Mouse (Mus musculus) forebrain, embryonic 10.5 days (tissue): ENCODE results near the gene Ksr2. TPM values are rescaled to one million over a fixed set of nuclear protein-coding genes. Genes with fewer than 3 reads are reported as not detected.

ENCODE experiments used
- DNase-seq: peaks from one replicate; pipeline ENCODE4 v3.0.0-alpha.2; 2017; ENCODE audit warnings: low spot score; ENCODE audit errors: extremely low spot score
- H3K27ac ChIP-seq: fragments of 300-500 bp; sonication (generic); 2 replicates; pipeline ENCODE4 v1.5.1; 2016; ENCODE audit warnings: mild to moderate bottlenecking
- H3K27me3 ChIP-seq: fragments of 300-500 bp; sonication (generic); 2 replicates; pipeline ENCODE4 v1.6.1; 2016; ENCODE audit warnings: mild to moderate bottlenecking; ENCODE audit not compliant: poor library complexity, severe bottlenecking
- H3K36me3 ChIP-seq: fragments of 300-500 bp; sonication (generic); replicated peaks from 2 replicates; pipeline ENCODE4 v1.6.1; 2016; ENCODE audit warnings: mild to moderate bottlenecking, moderate library complexity
- H3K4me1 ChIP-seq: fragments of 300-500 bp; sonication (generic); 2 replicates; pipeline ENCODE4 v1.6.1; 2016
- H3K4me3 ChIP-seq: fragments of 300-500 bp; sonication (generic); 2 replicates; pipeline ENCODE4 v1.5.1; 2016; ENCODE audit warnings: mild to moderate bottlenecking, moderate library complexity
- H3K9me3 ChIP-seq: fragments of 300-500 bp; sonication (generic); 2 replicates; pipeline ENCODE4 v1.6.1; 2016; ENCODE audit warnings: mild to moderate bottlenecking, moderate library complexity
- WGBS: fragments of 180-500 bp; shearing (Covaris S2); methylation state at CpG from one replicate; pipeline ENCODE4 v1.1.7; 2016; 5-methylcytosine and 5-hydroxymethylcytosine counted together
- polyA plus RNA-seq: library from polyadenylated mRNA; unstranded; fragments of >200 nt; fragmentation: Nextera tagmentation; extraction: Ambion mirVana; gene quantifications from 2 replicates; pipeline ENCODE4 v1.2.1, GENCODE M21; 2016

Ksr2 gene
- polyA plus RNA-seq, 1 experiment from 2014 or later, result 0.40 TPM

DNA sequence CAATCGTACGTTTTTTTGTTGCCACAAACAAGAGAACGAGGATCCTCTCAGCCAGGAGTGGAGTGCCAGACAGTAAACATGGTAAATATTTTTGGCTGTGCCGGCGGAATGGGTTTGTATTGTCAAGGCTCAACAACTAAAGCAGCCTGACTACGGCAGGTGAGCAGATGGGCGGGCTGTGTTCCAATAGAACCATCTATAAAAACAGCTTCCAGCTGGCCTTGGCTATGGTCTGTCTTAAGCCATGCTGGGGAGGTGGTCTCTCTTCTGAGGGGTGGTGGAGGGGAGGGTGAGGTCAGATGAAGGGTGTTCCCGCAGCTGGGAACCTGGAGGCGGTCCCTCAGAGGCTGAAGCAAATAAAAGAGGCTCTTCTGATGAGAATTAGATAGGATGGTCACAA, 142.8 kb downstream of the Ksr2 start:
- no peaks in the 10 kb centered on the region for H3K36me3 ChIP-seq
- WGBS, result 91% methylated on average over 9 of the region's 9 CpGs
- DNase-seq, result no peak
- H3K9me3 ChIP-seq, result peaks cover 9% of the 10 kb centered on the region; the same call in 1 of the 2 replicates
- H3K4me1 ChIP-seq, result no peaks in the 10 kb centered on the region
- no peaks in the 10 kb centered on the region for H3K27me3 ChIP-seq
- no peak overlapping the region for H3K4me3 ChIP-seq
- H3K27ac ChIP-seq, result no peak overlapping the region

DNA sequence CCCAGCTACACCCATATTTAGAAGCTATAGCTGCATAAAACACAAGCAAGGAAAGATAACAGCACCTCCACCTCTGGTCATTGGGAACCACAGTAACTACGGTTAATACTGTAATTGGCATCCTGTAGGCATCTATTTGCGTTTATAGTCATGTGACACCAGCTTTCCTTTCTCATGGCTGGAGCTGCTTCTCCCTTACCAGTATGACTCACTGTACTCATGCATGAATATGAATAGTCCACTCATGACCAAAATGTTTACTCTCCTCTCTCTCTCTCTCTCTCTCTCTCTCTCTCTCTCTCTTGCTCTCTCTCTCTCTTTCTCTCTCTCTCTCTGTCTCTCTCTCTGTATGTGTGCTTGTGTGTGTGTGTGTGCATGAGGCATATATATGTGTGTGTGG, 147.3 kb downstream of the Ksr2 start:
- 89% methylated on average over 2 of the region's 2 CpGs for WGBS
- H3K9me3 ChIP-seq, result no peaks in the 10 kb centered on the region

DNA sequence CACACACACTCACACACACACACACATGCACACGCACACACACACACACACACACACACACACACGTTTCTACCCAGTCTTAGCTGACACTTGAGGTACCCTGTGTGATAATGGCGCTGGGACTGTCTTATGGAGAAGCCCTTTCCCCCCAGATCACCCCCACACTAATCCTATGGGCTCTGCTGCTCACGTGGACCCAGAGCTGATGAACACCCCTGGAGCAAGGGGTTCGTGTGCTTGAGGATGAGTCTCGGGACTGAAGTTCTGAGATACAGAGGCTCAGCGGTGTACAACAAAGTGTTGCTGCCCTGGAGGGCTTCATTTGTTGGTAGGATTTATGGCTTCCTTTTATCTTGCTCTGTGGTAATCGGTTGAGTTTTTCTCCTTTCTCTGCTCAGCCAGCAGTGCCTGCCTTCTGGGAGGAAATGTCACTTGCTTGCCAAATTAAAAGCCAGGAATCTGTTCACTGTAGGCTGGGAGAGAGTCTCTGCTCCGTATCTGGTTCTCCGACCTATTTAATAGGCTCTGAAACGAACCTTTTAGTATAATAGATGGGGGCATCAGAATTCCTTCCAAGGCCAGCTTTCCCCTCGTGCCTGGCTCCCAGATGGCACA, 152.4 kb downstream of the Ksr2 start:
- no peaks in the 10 kb centered on the region for H3K4me1 ChIP-seq
- no peaks in the 10 kb centered on the region for H3K9me3 ChIP-seq
- H3K36me3 ChIP-seq, result no peaks in the 10 kb centered on the region
- 79% methylated on average over 12 of the region's 12 CpGs for WGBS
- DNase-seq, result no peak
- no peak overlapping the region for H3K27ac ChIP-seq
- no peak overlapping the region for H3K4me3 ChIP-seq
- no peaks in the 10 kb centered on the region for H3K27me3 ChIP-seq

More for the DNA sequence above, 147.3 kb downstream of the Ksr2 start:
- no peak overlapping the region for H3K4me3 ChIP-seq
- H3K4me1 ChIP-seq, result no peaks in the 10 kb centered on the region
- no peaks in the 10 kb centered on the region for H3K36me3 ChIP-seq
- H3K27me3 ChIP-seq, result no peaks in the 10 kb centered on the region
- no peak overlapping the region for H3K27ac ChIP-seq
- DNase-seq, result no peak

DNA sequence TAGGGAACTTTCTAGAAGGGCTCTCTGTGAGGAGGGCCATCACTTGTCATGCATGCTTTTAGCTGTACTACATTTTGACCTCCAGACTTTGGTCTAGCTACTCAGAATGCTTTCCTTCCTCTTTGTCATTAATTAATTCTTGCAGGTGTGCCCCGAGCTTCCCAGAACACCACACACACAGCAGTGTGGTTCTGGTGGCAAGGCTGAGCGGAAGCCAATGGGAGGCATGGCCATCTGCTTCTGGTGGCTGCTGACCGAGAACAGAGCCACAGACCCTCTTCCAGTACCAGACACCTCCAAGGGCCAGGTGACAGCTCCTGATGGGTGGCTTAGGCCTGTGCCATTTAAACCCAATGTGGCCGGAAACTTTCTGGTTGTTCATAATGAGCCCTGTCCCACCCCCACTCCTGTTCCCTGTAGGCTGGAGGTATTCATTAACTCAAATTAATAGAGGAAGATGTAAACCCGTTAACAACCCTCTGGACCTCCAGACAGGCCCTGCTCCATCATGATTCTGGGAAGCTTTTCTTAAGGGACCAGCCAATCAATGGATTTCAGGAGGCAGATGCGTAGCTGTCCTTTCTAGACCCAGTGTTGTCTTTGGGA, 155.5 kb downstream of the Ksr2 start:
- Histone ChIP-seq H3K27me3 (no peaks in the 10 kb centered on the region), H3K4me3 (no peak overlapping the region), H3K27ac (no peak overlapping the region), H3K36me3 (no peaks in the 10 kb centered on the region), H3K4me1 (no peaks in the 10 kb centered on the region), H3K9me3 (no peaks in the 10 kb centered on the region; the same call in 1 of the 2 replicates)
- DNase-seq, result no peak
- 80% methylated on average over 6 of the region's 6 CpGs for WGBS

DNA sequence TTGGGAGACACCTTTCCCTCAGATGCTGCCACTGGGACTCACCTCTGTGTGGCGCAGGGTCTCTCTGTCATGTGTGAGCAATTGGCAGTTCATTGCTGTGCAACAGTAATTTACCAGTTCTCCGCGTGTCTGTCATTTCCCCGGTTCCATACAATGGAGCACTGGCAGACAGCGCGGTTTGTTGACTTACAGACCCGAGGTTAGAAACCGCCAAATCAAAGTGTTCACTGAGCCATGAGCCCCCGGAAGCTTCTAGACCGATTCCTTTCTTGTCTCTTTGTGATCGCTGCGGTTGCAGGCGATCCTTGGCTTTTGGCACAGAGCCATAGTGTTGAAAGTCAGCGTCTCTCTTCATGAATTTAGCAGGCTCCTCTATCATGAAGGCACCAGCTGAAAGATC, 158.6 kb downstream of the Ksr2 start:
- Histone ChIP-seq H3K27me3 (no peaks in the 10 kb centered on the region), H3K36me3 (no peaks in the 10 kb centered on the region), H3K9me3 (no peaks in the 10 kb centered on the region; the same call in 1 of the 2 replicates), H3K4me3 (no peak overlapping the region), H3K27ac (no peak overlapping the region), H3K4me1 (no peaks in the 10 kb centered on the region)
- 92% methylated on average over 14 of the region's 14 CpGs for WGBS
- no peak for DNase-seq

DNA sequence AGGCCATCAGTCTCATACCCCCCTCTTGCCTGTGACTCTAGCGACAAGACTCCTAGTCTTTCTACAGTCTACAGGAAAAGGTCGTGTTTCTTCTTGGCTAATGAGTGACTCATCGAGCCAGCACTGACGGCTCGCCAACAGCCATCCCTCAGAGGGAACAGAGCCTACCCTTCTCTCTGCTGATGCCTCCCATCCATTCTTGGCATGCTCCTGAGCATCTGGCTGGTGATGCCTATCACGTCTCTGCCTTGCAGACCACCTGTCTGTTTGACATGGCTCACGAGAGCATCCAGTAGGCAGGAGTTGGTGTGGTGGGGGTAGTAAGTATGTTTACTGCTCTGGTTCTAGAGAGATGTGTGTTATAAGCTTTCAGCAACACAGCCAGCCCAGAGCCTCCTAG, 161.1 kb downstream of the Ksr2 start:
- Histone ChIP-seq H3K36me3 (no peaks in the 10 kb centered on the region), H3K9me3 (no peaks in the 10 kb centered on the region; the same call in 1 of the 2 replicates), H3K27me3 (no peaks in the 10 kb centered on the region), H3K4me3 (no peak overlapping the region), H3K27ac (no peak overlapping the region), H3K4me1 (no peaks in the 10 kb centered on the region)
- WGBS, result 87% methylated on average over 7 of the region's 7 CpGs
- DNase-seq, result no peak

DNA sequence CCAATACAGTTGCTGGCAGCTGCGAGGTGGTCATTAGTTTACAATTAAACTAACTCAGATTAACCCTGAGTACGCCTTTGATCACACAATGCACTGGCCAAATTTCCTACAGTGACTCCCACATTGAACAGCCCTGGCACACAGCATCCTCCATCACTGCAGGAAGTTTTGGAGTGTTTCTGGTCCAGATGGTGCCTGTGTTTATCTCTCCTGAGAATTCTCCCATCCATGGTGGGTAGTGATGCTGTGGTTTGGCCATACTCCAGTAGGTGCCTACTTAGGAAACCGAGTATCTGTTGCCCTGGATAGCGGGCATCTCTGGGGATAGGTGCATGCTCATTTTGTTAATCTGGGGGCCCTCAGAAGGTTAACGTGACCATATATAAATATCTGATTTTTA, 163.8 kb downstream of the Ksr2 start:
- no peak overlapping the region for H3K4me3 ChIP-seq
- no peaks in the 10 kb centered on the region for H3K27me3 ChIP-seq
- H3K27ac ChIP-seq, result no peak overlapping the region
- no peaks in the 10 kb centered on the region; the same call in 1 of the 2 replicates for H3K9me3 ChIP-seq
- WGBS, result 90% methylated on average over 5 of the region's 5 CpGs
- no peaks in the 10 kb centered on the region for H3K36me3 ChIP-seq
- no peak for DNase-seq
- H3K4me1 ChIP-seq, result no peaks in the 10 kb centered on the region

DNA sequence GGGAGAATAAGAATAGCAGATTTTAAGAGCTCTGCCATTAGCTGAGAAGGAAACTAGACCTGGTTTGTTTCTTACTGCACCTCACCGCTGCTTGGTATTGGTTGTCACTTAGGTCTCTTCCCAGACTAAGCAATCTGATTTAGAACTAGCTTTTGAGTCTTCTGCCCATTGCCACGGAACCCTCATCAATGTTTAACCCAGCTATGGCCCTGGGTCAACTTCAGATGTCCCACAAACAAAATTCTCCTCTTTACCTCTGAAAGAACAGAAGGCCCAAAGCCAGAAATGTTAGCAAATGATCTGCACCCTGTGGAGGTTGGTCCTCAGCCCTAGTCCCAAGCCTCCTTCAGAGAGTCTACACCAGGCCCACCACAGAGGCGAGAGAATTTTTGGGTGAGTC, 167.9 kb downstream of the Ksr2 start:
- H3K9me3 ChIP-seq, result no peaks in the 10 kb centered on the region
- DNase-seq, result no peak
- 85% methylated on average over 3 of the region's 3 CpGs for WGBS
- H3K36me3 ChIP-seq, result no peaks in the 10 kb centered on the region
- no peak overlapping the region for H3K27ac ChIP-seq
- H3K27me3 ChIP-seq, result no peaks in the 10 kb centered on the region
- H3K4me3 ChIP-seq, result no peak overlapping the region
- H3K4me1 ChIP-seq, result no peaks in the 10 kb centered on the region

DNA sequence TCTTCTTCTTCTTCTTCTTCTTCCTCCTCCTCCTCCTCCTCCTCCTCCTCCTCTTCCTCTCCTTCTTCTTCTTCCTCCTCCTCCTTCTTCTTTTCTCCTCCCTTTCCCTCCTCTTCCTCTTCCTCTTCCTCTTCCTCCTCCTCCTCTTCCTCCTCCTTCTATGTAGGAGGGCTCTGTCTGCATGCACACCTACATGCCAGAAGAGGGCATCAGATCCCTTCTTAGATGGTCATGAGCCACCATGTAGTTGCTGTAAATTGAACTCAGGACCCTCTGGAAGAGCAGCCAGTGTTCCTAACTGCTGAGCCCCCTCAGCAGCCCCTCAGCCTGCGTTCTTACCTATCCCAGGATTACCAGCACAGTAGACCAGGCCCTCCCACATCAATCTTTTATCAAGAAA, 170.6 kb downstream of the Ksr2 start:
- Histone ChIP-seq H3K27ac (no peak overlapping the region), H3K4me1 (no peaks in the 10 kb centered on the region), H3K9me3 (no peaks in the 10 kb centered on the region), H3K27me3 (no peaks in the 10 kb centered on the region), H3K4me3 (no peak overlapping the region), H3K36me3 (no peaks in the 10 kb centered on the region)
- DNase-seq, result no peak
- 59% methylated on average over 1 of the region's 1 CpGs for WGBS

DNA sequence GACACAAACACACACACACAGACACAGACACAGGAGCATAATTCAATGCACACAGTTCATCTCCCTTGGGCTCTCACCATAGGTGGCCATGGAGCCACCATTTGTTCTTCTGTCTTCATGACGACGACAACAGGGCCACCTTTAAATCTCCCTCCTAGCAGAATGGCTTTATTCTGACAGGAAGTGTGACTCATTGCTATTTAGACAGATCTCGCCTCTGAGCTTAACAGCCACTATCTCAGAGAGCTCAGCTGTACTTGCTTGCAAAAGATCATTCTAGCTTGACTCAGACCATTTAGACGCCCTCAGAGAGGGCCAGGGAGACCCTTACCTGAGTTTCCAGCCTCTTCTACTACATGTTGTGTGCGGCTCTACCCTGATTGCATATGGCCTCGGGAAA, 175.5 kb downstream of the Ksr2 start:
- no peaks in the 10 kb centered on the region for H3K36me3 ChIP-seq
- no peak for DNase-seq
- no peak overlapping the region for H3K27ac ChIP-seq
- no peaks in the 10 kb centered on the region for H3K9me3 ChIP-seq
- 78% methylated on average over 6 of the region's 6 CpGs for WGBS
- H3K27me3 ChIP-seq, result no peaks in the 10 kb centered on the region
- H3K4me1 ChIP-seq, result no peaks in the 10 kb centered on the region
- no peak overlapping the region for H3K4me3 ChIP-seq

DNA sequence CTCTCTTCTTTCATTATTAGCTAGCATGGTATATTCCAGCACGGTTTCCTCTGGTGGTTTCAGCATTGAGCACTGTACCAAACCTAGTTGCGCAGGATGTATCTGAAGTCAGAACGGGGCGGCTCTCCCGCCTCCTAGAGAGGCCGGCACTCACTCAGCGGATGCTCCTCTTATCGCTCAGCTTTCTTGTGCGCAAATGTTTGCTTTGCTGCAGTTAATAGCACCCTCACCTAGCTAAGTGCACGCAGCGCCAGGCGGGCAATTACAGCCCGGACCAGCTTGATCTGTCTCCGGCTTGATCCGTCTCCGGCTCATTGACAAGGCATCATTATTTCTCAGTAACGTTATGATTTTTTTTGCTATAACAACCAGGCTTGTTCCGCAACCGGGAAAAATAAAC, 179.5 kb downstream of the Ksr2 start:
- 80% methylated on average over 19 of the region's 19 CpGs for WGBS
- no peaks in the 10 kb centered on the region for H3K36me3 ChIP-seq
- H3K27me3 ChIP-seq, result no peaks in the 10 kb centered on the region
- no peak overlapping the region for H3K27ac ChIP-seq
- no peak for DNase-seq
- H3K4me1 ChIP-seq, result no peaks in the 10 kb centered on the region
- H3K9me3 ChIP-seq, result no peaks in the 10 kb centered on the region
- no peak overlapping the region for H3K4me3 ChIP-seq

DNA sequence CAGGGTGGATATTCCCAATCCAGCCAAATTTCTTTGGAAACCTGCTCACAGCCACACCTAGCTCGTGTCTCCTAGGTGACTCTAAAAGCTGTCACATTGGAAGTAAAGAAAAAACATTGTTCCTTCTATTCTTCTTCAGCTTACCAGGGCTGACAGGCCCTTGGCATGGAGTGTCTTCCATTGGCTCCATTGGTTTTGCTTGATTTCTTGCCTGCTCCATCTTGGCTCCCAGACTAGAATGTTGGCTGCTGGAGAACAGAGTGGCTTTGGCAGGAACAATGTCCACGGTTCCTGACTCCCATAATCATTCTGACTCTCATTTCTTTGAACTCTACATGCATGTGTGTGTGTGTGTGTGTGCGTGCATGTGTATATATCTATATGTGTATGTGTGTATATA, 183.0 kb downstream of the Ksr2 start:
- Histone ChIP-seq H3K4me1 (no peaks in the 10 kb centered on the region), H3K27ac (no peak overlapping the region), H3K9me3 (no peaks in the 10 kb centered on the region), H3K4me3 (no peak overlapping the region), H3K27me3 (no peaks in the 10 kb centered on the region), H3K36me3 (no peaks in the 10 kb centered on the region)
- DNase-seq, result no peak
- 88% methylated on average over 3 of the region's 3 CpGs for WGBS

DNA sequence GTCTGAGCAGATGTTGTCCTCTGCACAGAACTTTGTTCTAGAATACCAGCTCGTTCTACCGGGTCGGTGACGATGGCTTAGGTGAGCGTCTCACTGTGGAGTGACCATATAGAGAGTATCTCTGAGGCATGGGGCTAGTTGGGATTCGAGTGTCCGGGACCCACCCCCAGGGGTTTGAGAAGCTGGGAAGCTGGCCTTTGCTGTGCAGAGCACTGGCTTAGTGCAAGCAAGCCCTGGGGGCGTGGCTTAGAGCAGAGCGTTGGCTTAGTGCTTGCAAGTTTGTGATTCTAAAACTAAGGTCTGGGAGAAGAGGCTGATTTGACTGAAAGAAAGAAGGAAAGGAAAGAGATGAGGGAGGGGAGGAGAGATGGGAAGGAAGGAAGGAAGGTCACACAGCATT, 188.2 kb downstream of the Ksr2 start:
- Histone ChIP-seq H3K9me3 (no peaks in the 10 kb centered on the region), H3K4me1 (peaks cover 5% of the 10 kb centered on the region), H3K27ac (no peak overlapping the region), H3K27me3 (no peaks in the 10 kb centered on the region), H3K4me3 (no peak overlapping the region), H3K36me3 (no peaks in the 10 kb centered on the region)
- 65% methylated on average over 9 of the region's 9 CpGs for WGBS
- no peak for DNase-seq
